Mouse (Mus musculus) liver, postnatal 0 days (tissue): ENCODE measurements around the gene Ntng2. TPM values are rescaled to one million over a fixed set of nuclear protein-coding genes. Genes with fewer than 3 reads are reported as not detected.

Source experiments
- ATAC-seq: fragments of 200-750 bp; cut with Nextera tagmentation; 2 replicates; pipeline ENCODE4 v1.8.0; 2017; ENCODE audit warnings: mild to moderate bottlenecking, moderate library complexity
- DNase-seq: peaks from one replicate; pipeline ENCODE4 v3.0.0-alpha.2; 2016
- H3K27ac ChIP-seq: fragments of 300-500 bp; sonication (generic); 2 replicates; pipeline ENCODE4 v1.5.1; 2014; ENCODE audit warnings: antibody characterized with exemption, moderate library complexity, mild to moderate bottlenecking, low read depth
- H3K27me3 ChIP-seq: fragments of 300-500 bp; sonication (generic); 2 replicates; pipeline ENCODE4 v1.6.1; 2014; ENCODE audit warnings: low read length, control low read depth, mixed read lengths; ENCODE audit not compliant: insufficient read depth
- H3K36me3 ChIP-seq: fragments of 300-500 bp; sonication (generic); replicated peaks from 2 replicates; pipeline ENCODE4 v1.6.1; 2014; ENCODE audit warnings: mild to moderate bottlenecking, control low read depth, low read length, moderate library complexity, mixed read lengths; ENCODE audit not compliant: insufficient read depth
- H3K4me1 ChIP-seq: fragments of 300-500 bp; sonication (generic); 2 replicates; pipeline ENCODE4 v1.6.1; 2014; ENCODE audit warnings: antibody characterized with exemption, mild to moderate bottlenecking, control low read depth; ENCODE audit not compliant: insufficient read depth
- H3K4me2 ChIP-seq: fragments of 300-500 bp; sonication (generic); 2 replicates; pipeline ENCODE4 v1.6.1; 2014; ENCODE audit warnings: low read depth, mild to moderate bottlenecking, low read length, moderate library complexity, mixed read lengths
- H3K4me3 ChIP-seq: fragments of 300-500 bp; sonication (generic); 2 replicates; pipeline ENCODE4 v1.5.1; 2014; ENCODE audit warnings: low read depth, low read length
- H3K9ac ChIP-seq: fragments of 300-500 bp; sonication (generic); replicated peaks from 2 replicates; pipeline ENCODE4 v1.6.1; 2014; ENCODE audit warnings: mild to moderate bottlenecking, moderate library complexity
- H3K9me3 ChIP-seq: fragments of 300-500 bp; sonication (generic); 2 replicates; pipeline ENCODE4 v1.6.1; 2016; ENCODE audit warnings: mild to moderate bottlenecking, control low read depth, low read length, mixed read lengths
- CTCF ChIP-seq: sonication (generic); IDR thresholded peaks from 2 replicates; pipeline ENCODE4 v1.5.1; 2016; ENCODE audit warnings: antibody characterized with exemption, low read depth
- EP300 ChIP-seq: IDR thresholded peaks from 2 replicates; pipeline ENCODE4 v1.6.1; 2016; ENCODE audit warnings: antibody characterized with exemption, low read depth, mild to moderate bottlenecking
- WGBS: fragments of 180-500 bp; shearing (Covaris S2); extraction: QIAGEN DNeasy Blood & Tissue Kit; methylation state at CpG from one replicate; pipeline ENCODE4 v1.1.7; 2014; ENCODE audit not compliant: insufficient replicate concordance; 5-methylcytosine and 5-hydroxymethylcytosine counted together
- polyA plus RNA-seq: library from polyadenylated mRNA; unstranded; fragments of >200 nt; fragmentation: Nextera tagmentation; extraction: Ambion mirVana; gene quantifications from 2 replicates; pipeline ENCODE4 v1.2.1, GENCODE M21; 2015

Ntng2 gene
- 0.27 and 0.38 TPM in 2 replicates for polyA plus RNA-seq

GRCm38 (mm10) chr2:29252599-29253204 is at the start of gene Ntng2:
Gene Ntng2 (minus strand): TSS chr2:29253005.
- H3K9ac ChIP-seq, result peak within 1 kb of the TSS; percentile 55

DNA sequence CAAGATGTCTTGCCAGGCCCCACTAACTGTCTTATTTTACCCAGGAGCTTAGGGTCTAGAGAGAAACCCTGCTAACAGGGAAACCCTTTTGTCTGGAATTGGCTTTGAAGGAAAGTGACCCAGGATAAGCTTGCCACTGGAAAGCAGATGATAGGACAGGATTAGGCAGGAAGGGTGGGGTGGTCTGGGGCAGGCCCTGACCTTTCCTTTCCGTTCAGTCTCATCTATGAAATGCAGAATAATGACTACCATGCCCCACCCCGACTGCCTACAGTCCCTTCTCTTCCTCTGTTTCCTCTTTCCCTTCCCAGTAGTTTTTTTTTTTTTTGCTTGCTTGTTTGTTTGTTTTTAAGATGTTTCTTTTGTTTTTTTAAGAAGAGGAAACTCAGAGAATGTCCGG is 42.8 kb upstream of the Ntng2 start:
- DNase-seq (no peak), ATAC-seq (no peak)
- no peaks in the 10 kb centered on the region for H3K36me3 ChIP-seq
- no peaks in the 10 kb centered on the region for H3K9me3 ChIP-seq
- TF ChIP-seq CTCF (no peak), EP300 (no peak)
- 51% methylated on average over 3 of the region's 3 CpGs for WGBS
- H3K4me1 ChIP-seq, result no peaks in the 10 kb centered on the region
- no peak overlapping the region for H3K27ac ChIP-seq
- no peaks in the 10 kb centered on the region for H3K27me3 ChIP-seq
- no peak overlapping the region for H3K4me2 ChIP-seq
- no peak overlapping the region for H3K4me3 ChIP-seq
- H3K9ac ChIP-seq, result no peak overlapping the region

More at GRCm38 (mm10) chr2:29252599-29253204, at the start of gene Ntng2:
- DNase-seq (peak; percentile 46), ATAC-seq (0 out of 2 replicates have a peak, but pooled peaks have one; percentile 15)
- H3K4me2 ChIP-seq, result peak within 1 kb of the TSS; percentile 90
- no peaks in the 10 kb centered on the region for H3K36me3 ChIP-seq
- peak within 1 kb of the TSS; percentile 65 for H3K4me3 ChIP-seq
- H3K4me1 ChIP-seq, result peaks cover 18% of the 10 kb centered on the region
- H3K27me3 ChIP-seq, result peaks cover 79% of the 10 kb centered on the region
- H3K9me3 ChIP-seq, result no peaks in the 10 kb centered on the region
- no peak for TF ChIP-seq CTCF
- no peak for TF ChIP-seq EP300
- peak within 1 kb of the TSS; percentile 22; the same call in 1 of the 2 replicates for H3K27ac ChIP-seq
- WGBS, result 1% methylated on average over 46 of the region's 54 CpGs

DNA sequence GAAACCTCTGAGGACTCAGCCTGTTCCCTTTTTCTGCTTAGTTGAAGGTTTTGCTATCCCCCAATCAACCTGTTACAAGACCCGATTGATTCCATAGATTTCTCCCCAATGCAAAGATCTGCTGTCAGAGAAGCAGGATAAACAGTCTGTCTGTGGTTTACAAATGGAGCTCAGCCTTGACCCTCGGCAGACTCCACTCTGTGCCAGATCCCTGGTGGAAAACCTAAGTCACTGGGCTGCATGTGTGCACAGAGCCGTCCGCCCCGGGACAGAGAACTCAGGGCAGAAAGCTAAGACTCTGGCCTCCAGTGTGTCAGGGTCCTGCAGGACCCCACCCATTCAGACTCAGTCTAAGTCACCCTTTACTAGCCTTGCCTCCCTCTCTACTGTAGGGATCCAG is 34.8 kb upstream of the Ntng2 start:
- Histone ChIP-seq H3K27me3 (no peaks in the 10 kb centered on the region), H3K4me2 (no peak overlapping the region), H3K36me3 (no peaks in the 10 kb centered on the region), H3K9ac (no peak overlapping the region), H3K9me3 (no peaks in the 10 kb centered on the region), H3K4me1 (no peaks in the 10 kb centered on the region), H3K4me3 (no peak overlapping the region), H3K27ac (no peak overlapping the region)
- ATAC-seq, result no peak
- 62% methylated on average over 5 of the region's 5 CpGs for WGBS
- no peak for DNase-seq
- TF ChIP-seq CTCF, result no peak
- no peak for TF ChIP-seq EP300

GRCm38 (mm10) chr2:29277703-29278121 is 24.9 kb upstream of the Ntng2 start:
- ATAC-seq (no peak), DNase-seq (no peak)
- H3K4me2 ChIP-seq, result no peak overlapping the region
- H3K27ac ChIP-seq, result no peak overlapping the region
- no peak overlapping the region for H3K9ac ChIP-seq
- H3K36me3 ChIP-seq, result no peaks in the 10 kb centered on the region
- 47% methylated on average over 5 of the region's 5 CpGs for WGBS
- TF ChIP-seq EP300 (no peak), CTCF (no peak)
- no peaks in the 10 kb centered on the region for H3K4me1 ChIP-seq
- no peaks in the 10 kb centered on the region for H3K27me3 ChIP-seq
- H3K9me3 ChIP-seq, result no peaks in the 10 kb centered on the region
- H3K4me3 ChIP-seq, result no peak overlapping the region

GRCm38 (mm10) chr2:29271803-29272518 is 19.2 kb upstream of the Ntng2 start:
- ATAC-seq, result no peak
- no peaks in the 10 kb centered on the region for H3K27me3 ChIP-seq
- 53% methylated on average over 7 of the region's 7 CpGs for WGBS
- no peaks in the 10 kb centered on the region for H3K9me3 ChIP-seq
- DNase-seq, result no peak
- H3K4me2 ChIP-seq, result no peak overlapping the region
- TF ChIP-seq EP300 (no peak), CTCF (no peak)
- no peak overlapping the region for H3K4me3 ChIP-seq
- H3K4me1 ChIP-seq, result no peaks in the 10 kb centered on the region
- H3K27ac ChIP-seq, result no peak overlapping the region
- H3K36me3 ChIP-seq, result no peaks in the 10 kb centered on the region
- H3K9ac ChIP-seq, result no peak overlapping the region

GRCm38 (mm10) chr2:29271098-29271497 is 18.3 kb upstream of the Ntng2 start:
- no peaks in the 10 kb centered on the region for H3K4me1 ChIP-seq
- no peaks in the 10 kb centered on the region for H3K9me3 ChIP-seq
- H3K9ac ChIP-seq, result no peak overlapping the region
- no peaks in the 10 kb centered on the region for H3K36me3 ChIP-seq
- WGBS, result 63% methylated on average over 7 of the region's 7 CpGs
- no peak overlapping the region for H3K27ac ChIP-seq
- no peaks in the 10 kb centered on the region for H3K27me3 ChIP-seq
- H3K4me2 ChIP-seq, result no peak overlapping the region
- ATAC-seq (no peak), DNase-seq (no peak)
- no peak overlapping the region for H3K4me3 ChIP-seq
- TF ChIP-seq CTCF (no peak), EP300 (no peak)
